Mouse (Mus musculus) lung, embryonic 15.5 days (tissue): ENCODE measurements around the gene Mmaa. TPM values are rescaled to one million over a fixed set of nuclear protein-coding genes. Genes with fewer than 3 reads are reported as not detected.

Source experiments
- ATAC-seq: fragments of 200-750 bp; cut with Nextera tagmentation; 2 replicates; pipeline ENCODE4 v1.8.0; 2017; ENCODE audit warnings: moderate number of reproducible peaks, borderline replicate concordance; ENCODE audit not compliant: low FRiP score, low TSS enrichment; ENCODE audit errors: extremely low read depth
- H3K27ac ChIP-seq: fragments of 300-500 bp; sonication (generic); 2 replicates; pipeline ENCODE4 v1.5.1; 2015; ENCODE audit warnings: moderate library complexity, mild to moderate bottlenecking, inconsistent platforms
- H3K27me3 ChIP-seq: fragments of 300-500 bp; sonication (generic); 2 replicates; pipeline ENCODE4 v1.6.1; 2015; ENCODE audit warnings: inconsistent platforms
- H3K36me3 ChIP-seq: fragments of 300-500 bp; sonication (generic); 2 replicates; pipeline ENCODE4 v1.6.1; 2015; ENCODE audit warnings: inconsistent platforms
- H3K4me1 ChIP-seq: fragments of 300-500 bp; sonication (generic); 2 replicates; pipeline ENCODE4 v1.6.1; 2015; ENCODE audit warnings: inconsistent platforms
- H3K4me2 ChIP-seq: fragments of 300-500 bp; sonication (generic); 2 replicates; pipeline ENCODE4 v1.6.1; 2015; ENCODE audit warnings: inconsistent platforms, mild to moderate bottlenecking, moderate library complexity
- H3K4me3 ChIP-seq: fragments of 300-500 bp; sonication (generic); 2 replicates; pipeline ENCODE4 v1.5.1; 2015; ENCODE audit warnings: mild to moderate bottlenecking, inconsistent platforms
- H3K9ac ChIP-seq: fragments of 300-500 bp; sonication (generic); 2 replicates; pipeline ENCODE4 v1.6.1; 2015; ENCODE audit warnings: inconsistent platforms
- H3K9me3 ChIP-seq: fragments of 300-500 bp; sonication (generic); 2 replicates; pipeline ENCODE4 v1.6.1; 2016; ENCODE audit warnings: inconsistent platforms
- WGBS: fragments of 180-500 bp; shearing (Covaris S2); methylation state at CpG from one replicate; pipeline ENCODE4 v1.1.7; 2015; 5-methylcytosine and 5-hydroxymethylcytosine counted together
- polyA plus RNA-seq: library from polyadenylated mRNA; unstranded; fragments of >200 nt; fragmentation: Nextera tagmentation; extraction: Ambion mirVana; gene quantifications from 2 replicates; pipeline ENCODE4 v1.2.1, GENCODE M21; 2015

Gene Mmaa
- polyA plus RNA-seq, 1 experiment from 2014 or later, result 10.9 TPM

- 57% methylated on average over 2 of the region's 2 CpGs for WGBS
- Histone ChIP-seq H3K9me3 (no peaks in the 10 kb centered on the region), H3K27me3 (no peaks in the 10 kb centered on the region), H3K9ac (no peak overlapping the region), H3K27ac (no peak overlapping the region), H3K4me1 (peaks cover 13% of the 10 kb centered on the region), H3K36me3 (no peaks in the 10 kb centered on the region), H3K4me3 (no peak overlapping the region), H3K4me2 (no peak overlapping the region)
- no peak for ATAC-seq
Measured at GRCm38 (mm10) chr8:79243422-79243821, 51.3 kb downstream of the Mmaa start.

DNA sequence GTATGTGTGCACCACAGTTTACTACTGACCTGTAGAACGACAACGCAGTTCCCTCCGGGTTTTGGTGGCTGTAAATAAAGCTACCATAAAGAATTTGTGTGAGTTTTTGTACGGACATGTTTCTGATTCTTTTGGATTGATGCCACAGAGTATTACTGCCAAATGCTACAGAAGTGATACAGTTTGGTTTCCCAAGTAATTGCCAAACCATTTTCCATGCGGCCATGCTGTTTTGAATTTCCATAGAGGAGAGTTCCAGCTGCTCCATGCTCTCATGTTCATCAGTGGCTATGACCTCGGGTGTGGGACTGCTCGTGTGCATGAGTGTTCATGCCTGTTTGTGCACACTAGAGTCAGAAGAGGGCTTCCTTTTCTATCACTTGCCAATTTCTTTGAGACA lies 54.7 kb downstream of the Mmaa start:
- no peak for ATAC-seq
- H3K4me2 ChIP-seq, result no peak overlapping the region
- H3K36me3 ChIP-seq, result no peaks in the 10 kb centered on the region
- H3K9me3 ChIP-seq, result no peaks in the 10 kb centered on the region
- no peaks in the 10 kb centered on the region for H3K4me1 ChIP-seq
- H3K9ac ChIP-seq, result no peak overlapping the region
- H3K4me3 ChIP-seq, result no peak overlapping the region
- 62% methylated on average over 7 of the region's 7 CpGs for WGBS
- no peaks in the 10 kb centered on the region for H3K27me3 ChIP-seq
- no peak overlapping the region for H3K27ac ChIP-seq

DNA sequence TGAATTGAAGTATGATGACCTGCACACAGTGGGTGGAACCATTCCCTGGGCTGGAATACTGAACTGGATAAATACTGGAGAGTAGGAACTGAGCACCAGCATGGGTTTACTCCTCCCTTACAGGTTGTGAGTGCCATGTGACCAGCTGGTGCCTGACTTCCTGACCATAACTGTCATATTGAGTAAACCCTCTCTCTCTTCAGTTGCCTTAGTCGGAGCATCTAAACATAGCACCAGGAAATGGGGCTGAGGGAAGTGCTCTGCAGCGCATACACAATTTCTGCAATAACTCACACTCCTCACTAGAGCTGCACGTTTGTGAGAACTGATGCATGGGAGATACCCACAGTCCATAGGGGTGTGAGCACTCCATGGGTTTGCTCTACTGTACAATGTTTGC lies 55.4 kb downstream of the Mmaa start:
- H3K27me3 ChIP-seq, result no peaks in the 10 kb centered on the region
- WGBS, result 53% methylated on average over 3 of the region's 3 CpGs
- no peaks in the 10 kb centered on the region for H3K4me1 ChIP-seq
- H3K4me3 ChIP-seq, result no peak overlapping the region
- no peak for ATAC-seq
- H3K9me3 ChIP-seq, result no peaks in the 10 kb centered on the region
- H3K4me2 ChIP-seq, result no peak overlapping the region
- H3K36me3 ChIP-seq, result no peaks in the 10 kb centered on the region
- H3K9ac ChIP-seq, result no peak overlapping the region
- H3K27ac ChIP-seq, result no peak overlapping the region

DNA sequence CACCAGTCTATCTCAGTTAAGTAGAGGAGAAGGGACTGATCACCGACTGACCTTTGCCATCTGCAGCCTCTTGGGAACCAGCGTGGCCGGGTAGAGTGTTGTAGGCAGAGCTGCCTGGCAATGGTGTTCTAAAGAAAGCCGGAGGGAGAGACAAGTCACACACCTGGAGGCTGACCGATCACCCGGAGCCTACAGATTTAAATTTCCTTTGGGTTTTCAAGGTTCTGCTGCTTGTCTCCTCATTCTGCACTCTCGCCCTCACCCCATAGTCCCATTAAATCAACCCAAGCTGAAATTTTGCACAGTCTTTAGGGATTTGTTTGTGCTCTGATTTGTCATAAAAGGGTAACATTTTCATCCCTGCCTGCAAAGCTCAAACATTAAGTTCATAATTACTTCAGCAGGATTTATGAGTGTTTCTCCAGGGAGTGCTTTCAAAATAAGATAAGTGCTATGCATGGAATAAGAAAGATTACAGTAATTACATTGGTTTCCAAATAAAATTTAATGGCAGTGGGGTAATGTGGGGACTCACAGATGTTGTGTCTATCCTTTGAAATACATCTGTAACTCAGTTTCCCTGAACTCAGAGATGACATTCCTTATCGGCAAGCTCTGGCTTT lies 65.4 kb downstream of the Mmaa start:
- Histone ChIP-seq H3K9me3 (no peaks in the 10 kb centered on the region), H3K27me3 (no peaks in the 10 kb centered on the region), H3K4me1 (no peaks in the 10 kb centered on the region), H3K9ac (no peak overlapping the region), H3K36me3 (no peaks in the 10 kb centered on the region), H3K27ac (no peak overlapping the region), H3K4me3 (no peak overlapping the region), H3K4me2 (no peak overlapping the region)
- ATAC-seq, result no peak
- 75% methylated on average over 8 of the region's 8 CpGs for WGBS

DNA sequence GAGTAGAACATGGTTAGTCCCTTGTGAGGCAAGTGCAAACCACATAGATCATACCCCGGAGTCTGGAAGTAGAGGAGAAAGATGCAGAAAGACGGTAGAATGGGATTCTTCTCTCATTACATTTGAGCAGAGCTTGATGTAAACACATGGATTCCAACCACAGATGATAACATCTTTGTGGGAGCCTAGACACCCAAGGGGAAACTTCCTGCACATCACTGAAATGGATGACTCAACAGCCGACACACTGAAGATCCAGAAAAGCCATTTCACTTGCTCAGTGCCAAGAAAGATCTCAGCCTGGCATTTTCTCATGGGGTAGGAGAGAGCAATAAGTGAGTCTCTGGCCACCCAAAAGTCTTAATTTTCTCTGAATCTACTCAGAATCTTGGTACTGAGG lies 66.8 kb downstream of the Mmaa start:
- Histone ChIP-seq H3K36me3 (no peaks in the 10 kb centered on the region), H3K4me2 (no peak overlapping the region), H3K27ac (no peak overlapping the region), H3K27me3 (no peaks in the 10 kb centered on the region), H3K4me1 (0 out of 2 replicates have a peak, but pooled peaks cover 6% of the 10 kb centered on the region), H3K9ac (no peak overlapping the region), H3K9me3 (no peaks in the 10 kb centered on the region), H3K4me3 (no peak overlapping the region)
- 85% methylated on average over 3 of the region's 3 CpGs for WGBS
- no peak for ATAC-seq

GRCm38 (mm10) chr8:79227194-79227593 lies 67.5 kb downstream of the Mmaa start:
- no peaks in the 10 kb centered on the region for H3K9me3 ChIP-seq
- no peaks in the 10 kb centered on the region for H3K36me3 ChIP-seq
- H3K9ac ChIP-seq, result no peak overlapping the region
- H3K4me3 ChIP-seq, result no peak overlapping the region
- ATAC-seq, result no peak
- 68% methylated on average over 4 of the region's 4 CpGs for WGBS
- peaks cover 13% of the 10 kb centered on the region; the same call in 1 of the 2 replicates for H3K4me1 ChIP-seq
- no peak overlapping the region for H3K27ac ChIP-seq
- H3K27me3 ChIP-seq, result no peaks in the 10 kb centered on the region
- no peak overlapping the region for H3K4me2 ChIP-seq

- H3K4me1 ChIP-seq, result peaks cover 15% of the 10 kb centered on the region; the same call in 1 of the 2 replicates
- no peak overlapping the region for H3K27ac ChIP-seq
- WGBS, result 75% methylated on average over 3 of the region's 3 CpGs
- no peak overlapping the region for H3K4me3 ChIP-seq
- H3K36me3 ChIP-seq, result no peaks in the 10 kb centered on the region
- H3K27me3 ChIP-seq, result no peaks in the 10 kb centered on the region
- H3K9ac ChIP-seq, result no peak overlapping the region
- no peak overlapping the region for H3K4me2 ChIP-seq
- H3K9me3 ChIP-seq, result no peaks in the 10 kb centered on the region
- ATAC-seq, result no peak
Measured at GRCm38 (mm10) chr8:79226046-79226445, 68.7 kb downstream of the Mmaa start.

DNA sequence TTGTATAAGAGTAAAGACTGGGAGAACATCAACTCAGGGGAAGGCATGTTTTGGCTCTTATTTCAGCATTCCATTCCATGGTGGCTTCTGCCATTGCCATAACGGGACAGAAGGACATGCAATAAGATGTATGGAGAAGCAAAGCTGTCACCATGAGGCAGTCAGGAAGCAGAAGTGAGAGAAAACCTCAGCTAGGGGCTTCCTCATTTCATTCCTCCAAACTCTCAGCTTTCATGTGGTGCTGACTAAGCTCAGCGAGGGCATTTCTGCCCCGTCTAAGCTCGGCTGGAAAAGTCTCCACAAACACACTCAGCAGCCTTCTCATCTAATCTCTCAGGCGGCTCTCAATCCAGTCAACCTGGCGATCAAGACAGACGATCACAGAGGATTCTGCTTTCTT lies 69.2 kb downstream of the Mmaa start:
- no peak overlapping the region for H3K9ac ChIP-seq
- no peak overlapping the region for H3K27ac ChIP-seq
- no peak overlapping the region for H3K4me2 ChIP-seq
- H3K9me3 ChIP-seq, result no peaks in the 10 kb centered on the region
- ATAC-seq, result no peak
- H3K4me1 ChIP-seq, result peaks cover 15% of the 10 kb centered on the region; the same call in 1 of the 2 replicates
- no peak overlapping the region for H3K4me3 ChIP-seq
- H3K27me3 ChIP-seq, result no peaks in the 10 kb centered on the region
- 53% methylated on average over 7 of the region's 7 CpGs for WGBS
- no peaks in the 10 kb centered on the region for H3K36me3 ChIP-seq

GRCm38 (mm10) chr8:79224363-79224762 lies 70.4 kb downstream of the Mmaa start:
- WGBS, result 91% methylated on average over 9 of the region's 9 CpGs
- Histone ChIP-seq H3K4me1 (peaks cover 15% of the 10 kb centered on the region; the same call in 1 of the 2 replicates), H3K36me3 (no peaks in the 10 kb centered on the region), H3K4me2 (no peak overlapping the region), H3K9ac (no peak overlapping the region), H3K27ac (no peak overlapping the region), H3K9me3 (no peaks in the 10 kb centered on the region), H3K4me3 (no peak overlapping the region), H3K27me3 (no peaks in the 10 kb centered on the region)
- ATAC-seq, result no peak

- Histone ChIP-seq H3K4me2 (no peak overlapping the region), H3K4me3 (no peak overlapping the region), H3K9me3 (no peaks in the 10 kb centered on the region), H3K9ac (no peak overlapping the region), H3K4me1 (peaks cover 15% of the 10 kb centered on the region; the same call in 1 of the 2 replicates), H3K36me3 (no peaks in the 10 kb centered on the region), H3K27ac (no peak overlapping the region), H3K27me3 (no peaks in the 10 kb centered on the region)
- no peak for ATAC-seq
- 46% methylated on average over 5 of the region's 5 CpGs for WGBS
Measured at GRCm38 (mm10) chr8:79222752-79223141, 72.0 kb downstream of the Mmaa start.

DNA sequence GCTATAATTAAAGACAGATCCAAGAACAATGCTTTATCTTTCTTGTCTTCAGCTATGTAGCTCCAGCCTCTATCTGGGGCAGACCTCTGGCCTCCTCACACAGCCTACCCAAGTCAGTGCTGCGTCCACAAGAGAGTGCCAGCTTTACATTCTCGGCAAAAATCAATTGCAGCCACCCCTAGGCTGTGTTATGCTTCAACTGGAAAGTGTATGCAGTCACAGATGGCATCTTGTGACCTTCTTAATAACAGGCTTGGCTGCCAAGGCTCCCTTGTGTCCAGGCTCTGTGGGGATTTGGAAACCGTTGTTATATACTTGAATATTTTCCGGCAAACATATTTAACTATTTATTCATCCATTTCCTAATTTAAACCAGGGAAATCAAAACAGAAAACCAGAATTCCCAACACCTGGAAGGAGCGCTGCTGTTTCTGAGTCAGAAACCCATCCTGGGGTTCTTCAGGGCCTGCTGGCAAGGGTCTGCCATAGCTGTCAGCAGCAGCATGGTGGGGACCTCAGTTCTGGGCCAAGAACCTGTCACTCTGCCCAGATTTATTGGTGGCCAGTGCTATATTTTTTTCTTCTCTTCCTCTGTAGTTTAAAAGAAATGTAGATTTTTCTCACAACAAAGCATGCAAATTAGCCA lies 72.5 kb downstream of the Mmaa start:
- Histone ChIP-seq H3K9me3 (no peaks in the 10 kb centered on the region), H3K4me3 (no peak overlapping the region), H3K27me3 (no peaks in the 10 kb centered on the region), H3K27ac (no peak overlapping the region), H3K36me3 (no peaks in the 10 kb centered on the region), H3K9ac (no peak overlapping the region), H3K4me1 (peaks cover 15% of the 10 kb centered on the region; the same call in 1 of the 2 replicates), H3K4me2 (no peak overlapping the region)
- ATAC-seq, result no peak
- 53% methylated on average over 5 of the region's 5 CpGs for WGBS
